Mouse (Mus musculus) CD4-positive, CD25-positive, alpha-beta regulatory T cell, adult 2 months (primary cell): Measurements from ENCODE around the gene Sfrp4.
"Not testable (repeated sequence)": the region's sequence is repeated elsewhere in the genome, so short reads cannot be mapped to it uniquely, and the experiment has no call there.

ENCODE experiments used
- DNase-seq: peaks from one replicate; pipeline ENCODE4 v3.0.0-alpha.2; 2012; ENCODE audit warnings: low read depth, low spot score

The Sfrp4 gene

GRCm38 (mm10) chr13:19622573-19623227 lies at the start of gene Sfrp4:
TSS of gene Sfrp4 (plus strand) at chr13:19623104.
- no peak for DNase-seq

- not testable (repeated sequence) for DNase-seq
Measured at GRCm38 (mm10) chr13:19574723-19575122, 48.2 kb upstream of the Sfrp4 start.

- DNase-seq = no peak
Measured at GRCm38 (mm10) chr13:19575947-19576346, 47.0 kb upstream of the Sfrp4 start.

GRCm38 (mm10) chr13:19590996-19591759 lies 31.7 kb upstream of the Sfrp4 start:
- DNase-seq = no peak

- no peak for DNase-seq
Measured at GRCm38 (mm10) chr13:19595141-19595540, 27.8 kb upstream of the Sfrp4 start.

GRCm38 (mm10) chr13:19599242-19599641 lies 23.7 kb upstream of the Sfrp4 start:
- DNase-seq = no peak

GRCm38 (mm10) chr13:19602531-19602930 lies 20.4 kb upstream of the Sfrp4 start:
- no peak for DNase-seq

GRCm38 (mm10) chr13:19603719-19604118 lies 19.2 kb upstream of the Sfrp4 start:
- DNase-seq = no peak

- DNase-seq = no peak
Measured at GRCm38 (mm10) chr13:19604916-19605315, 18.0 kb upstream of the Sfrp4 start.

GRCm38 (mm10) chr13:19608120-19608519 lies 14.8 kb upstream of the Sfrp4 start:
- no peak for DNase-seq

- no peak for DNase-seq
Measured at GRCm38 (mm10) chr13:19612348-19612747, 10.6 kb upstream of the Sfrp4 start.

GRCm38 (mm10) chr13:19612963-19613362 lies 9.9 kb upstream of the Sfrp4 start:
- no peak for DNase-seq

- DNase-seq = no peak
Measured at GRCm38 (mm10) chr13:19613426-19613825, 9.5 kb upstream of the Sfrp4 start.

GRCm38 (mm10) chr13:19614311-19614710 lies 8.6 kb upstream of the Sfrp4 start:
- no peak for DNase-seq

- DNase-seq = no peak
Measured at GRCm38 (mm10) chr13:19618081-19618480, 4.8 kb upstream of the Sfrp4 start.

GRCm38 (mm10) chr13:19618841-19619215 lies 4.1 kb upstream of the Sfrp4 start:
- no peak for DNase-seq

GRCm38 (mm10) chr13:19619216-19619927 lies 3.5 kb upstream of the Sfrp4 start, which contains the start of gene Epdr1:
TSS of gene Epdr1 (minus strand) at chr13:19619927.
- DNase-seq = peak; percentile 35

- DNase-seq = no peak
Measured at GRCm38 (mm10) chr13:19623228-19623905, 463 bp downstream of the Sfrp4 start.

GRCm38 (mm10) chr13:19624632-19625320 lies 1.9 kb downstream of the Sfrp4 start:
- DNase-seq = no peak

- DNase-seq = no peak
Measured at GRCm38 (mm10) chr13:19626473-19626872, 3.6 kb downstream of the Sfrp4 start.
